Mouse (Mus musculus): Measurements from ENCODE around the gene Tubgcp2. TPM values are rescaled to one million over a fixed set of nuclear protein-coding genes. Genes with fewer than 3 reads are reported as not detected.
A peak's percentile ranks its signal among the peaks of the same experiment; 100 is the strongest.

Gene Tubgcp2
- polyA plus RNA-seq, 1 experiment from 2014 or later: 64.7 TPM

DNA sequence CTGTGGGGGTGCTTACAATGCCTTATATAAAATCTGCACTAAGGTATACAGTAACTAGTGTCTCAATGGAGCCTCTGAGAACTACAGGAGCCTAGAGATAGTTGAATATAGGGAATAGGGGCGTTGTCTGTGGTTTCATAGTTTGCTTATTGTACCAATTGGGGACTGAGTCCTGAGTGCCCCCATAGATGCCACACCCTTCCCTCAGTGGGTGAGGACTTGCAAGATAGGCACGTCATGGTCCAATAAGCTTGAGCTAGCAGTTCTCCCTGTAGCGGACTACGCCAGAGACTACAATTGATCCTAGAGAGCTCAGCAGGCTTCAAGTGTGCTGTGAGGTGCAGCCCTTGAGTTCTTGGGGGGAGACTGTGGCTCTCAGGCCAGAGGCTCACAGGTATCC is 81.0 kb downstream of the Tubgcp2 start:
- H3K27me3 ChIP-seq (ENCODE audit: control insufficient read depth, insufficient read depth, low read length): peaks cover 8% of the 10 kb centered on the region; the same call in 1 of the 2 replicates

DNA sequence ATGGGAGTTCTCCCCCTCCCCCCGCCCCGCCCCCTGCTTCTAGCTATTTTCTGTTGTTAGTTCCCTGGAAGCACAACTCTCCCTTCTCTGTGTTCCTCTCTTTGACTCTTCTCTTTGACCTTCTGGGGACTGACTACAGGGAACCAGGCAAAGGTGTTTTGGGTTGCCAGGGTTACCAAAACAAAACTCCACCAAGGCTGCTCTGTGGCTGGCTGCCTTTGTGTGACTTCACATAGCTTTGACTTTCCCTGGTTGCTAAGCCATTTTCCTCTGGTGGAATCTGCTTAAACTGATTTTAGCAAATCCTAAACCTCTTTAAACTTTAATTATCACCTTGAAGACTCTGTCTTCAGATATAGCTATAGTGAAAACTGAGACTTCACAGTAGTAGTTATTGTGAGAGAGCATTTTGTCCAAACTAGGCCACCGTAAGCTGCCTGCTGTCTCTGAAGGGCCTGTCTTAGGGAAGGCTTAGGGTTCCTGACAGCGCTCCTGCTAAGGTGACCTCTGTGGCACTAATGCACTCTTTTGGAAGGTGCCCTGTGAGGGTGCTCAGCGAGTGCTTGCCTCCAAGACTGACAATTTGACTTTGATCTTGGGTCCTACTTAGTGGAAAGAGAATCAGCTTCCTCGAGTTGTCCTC is 84.4 kb downstream of the Tubgcp2 start:
- no peak for ATAC-seq (ENCODE audit: low FRiP score, low TSS enrichment)
- no peak overlapping the region for H3K27ac ChIP-seq (replicated peaks; ENCODE audit: low read depth, low read length)
- H3K4me3 ChIP-seq (replicated peaks; ENCODE audit: low read depth, low read length): no peak overlapping the region
- H3K9ac ChIP-seq (replicated peaks; ENCODE audit: low read length): no peak overlapping the region
- no peak overlapping the region for H3K4me2 ChIP-seq (ENCODE audit: low read length)
- 44% methylated on average over 6 of the region's 6 CpGs for WGBS
- peaks cover 33% of the 10 kb centered on the region for H3K27me3 ChIP-seq (ENCODE audit: control insufficient read depth, insufficient read depth, low read length)
- no peaks in the 10 kb centered on the region for H3K9me3 ChIP-seq (ENCODE audit: control insufficient read depth, low read length)
- no peak for DNase-seq
- H3K4me1 ChIP-seq (ENCODE audit: control insufficient read depth, insufficient read depth, low read length): peaks cover 18% of the 10 kb centered on the region; the same call in 1 of the 2 replicates
- H3K36me3 ChIP-seq (ENCODE audit: control insufficient read depth, insufficient read depth, low read length): no peaks in the 10 kb centered on the region

More for the DNA sequence above, 81.0 kb downstream of the Tubgcp2 start:
- DNase-seq: no peak
- ATAC-seq (ENCODE audit: low FRiP score, low TSS enrichment): no peak
- Histone ChIP-seq H3K9me3 (ENCODE audit: control insufficient read depth, low read length) (no peaks in the 10 kb centered on the region), H3K4me1 (ENCODE audit: control insufficient read depth, insufficient read depth, low read length) (peaks cover 7% of the 10 kb centered on the region; the same call in 1 of the 2 replicates), H3K36me3 (ENCODE audit: control insufficient read depth, insufficient read depth, low read length) (no peaks in the 10 kb centered on the region), H3K9ac (replicated peaks; ENCODE audit: low read length) (no peak overlapping the region), H3K4me2 (ENCODE audit: low read length) (no peak overlapping the region), H3K4me3 (replicated peaks; ENCODE audit: low read depth, low read length) (no peak overlapping the region), H3K27ac (replicated peaks; ENCODE audit: low read depth, low read length) (no peak overlapping the region)
- 65% methylated on average over 4 of the region's 4 CpGs for WGBS

DNA sequence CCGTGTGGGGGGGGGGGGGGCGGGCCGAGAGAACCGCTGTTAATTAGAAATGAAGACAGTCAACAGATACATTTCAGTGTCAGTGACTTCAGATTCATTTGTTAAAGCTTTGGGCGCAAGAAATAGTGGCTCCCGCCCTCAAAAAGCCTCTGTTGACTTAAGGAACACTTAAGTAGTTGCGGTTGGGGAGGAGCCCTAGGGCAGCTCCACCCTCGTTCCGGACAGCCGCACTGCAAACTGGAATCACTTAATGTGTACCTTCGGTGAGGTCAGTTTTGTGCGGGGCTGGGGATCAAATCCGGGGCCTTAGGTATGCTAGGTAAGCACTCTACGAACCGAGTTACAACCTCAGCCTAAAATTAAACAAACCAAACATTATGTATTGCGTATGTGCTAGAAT is 85.4 kb downstream of the Tubgcp2 start:
- no peak for ATAC-seq (ENCODE audit: low FRiP score, low TSS enrichment)
- Histone ChIP-seq H3K4me3 (replicated peaks; ENCODE audit: low read depth, low read length) (peak overlapping the region; percentile 33), H3K9ac (replicated peaks; ENCODE audit: low read length) (peak overlapping the region; percentile 20; the same call in 1 of the 2 replicates), H3K9me3 (ENCODE audit: control insufficient read depth, low read length) (no peaks in the 10 kb centered on the region), H3K36me3 (ENCODE audit: control insufficient read depth, insufficient read depth, low read length) (no peaks in the 10 kb centered on the region), H3K27me3 (ENCODE audit: control insufficient read depth, insufficient read depth, low read length) (peaks cover 42% of the 10 kb centered on the region), H3K27ac (replicated peaks; ENCODE audit: low read depth, low read length) (no peak overlapping the region), H3K4me2 (ENCODE audit: low read length) (peak overlapping the region; percentile 65), H3K4me1 (ENCODE audit: control insufficient read depth, insufficient read depth, low read length) (peaks cover 18% of the 10 kb centered on the region; the same call in 1 of the 2 replicates)
- DNase-seq: no peak
- 6% methylated on average over 16 of the region's 16 CpGs for WGBS

DNA sequence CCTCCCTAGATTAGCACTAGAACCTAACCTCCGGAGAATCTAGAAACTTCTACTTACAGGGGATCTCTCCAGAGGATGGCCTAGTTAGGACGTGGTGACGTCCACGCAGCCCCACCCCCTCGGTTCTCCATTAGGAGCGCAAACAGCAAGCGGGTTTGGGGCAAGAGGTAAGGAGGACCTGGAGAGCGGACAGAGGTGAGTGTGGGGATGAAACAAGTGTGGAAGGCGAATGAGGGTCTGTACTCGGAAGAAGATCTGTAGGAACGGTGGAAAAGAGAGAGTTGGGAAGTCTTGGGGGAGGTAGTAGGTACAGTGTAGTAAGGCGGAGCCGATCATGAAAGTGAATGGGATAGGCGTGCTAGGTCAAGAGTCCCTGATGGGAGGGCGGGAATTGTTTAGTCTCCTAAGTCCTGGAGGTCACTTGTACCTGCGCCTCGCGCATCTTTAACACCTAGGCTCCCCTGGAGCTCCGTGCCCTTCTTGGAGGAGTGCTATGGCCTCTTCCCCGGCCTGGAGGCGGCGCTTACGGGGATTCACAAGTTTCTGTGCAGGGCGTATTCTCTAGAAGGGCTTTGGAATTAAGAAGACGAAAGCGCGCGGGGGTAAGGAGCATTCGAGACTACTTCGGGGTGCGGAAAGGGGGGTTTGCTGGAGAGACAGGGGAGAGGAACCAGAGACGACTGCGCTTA is 86.0 kb downstream of the Tubgcp2 start:
- peaks cover 48% of the 10 kb centered on the region for H3K27me3 ChIP-seq (ENCODE audit: control insufficient read depth, insufficient read depth, low read length)
- H3K4me2 ChIP-seq (ENCODE audit: low read length): peak overlapping the region; percentile 65
- H3K9me3 ChIP-seq (ENCODE audit: control insufficient read depth, low read length): no peaks in the 10 kb centered on the region
- no peak for ATAC-seq (ENCODE audit: low FRiP score, low TSS enrichment)
- peaks cover 18% of the 10 kb centered on the region; the same call in 1 of the 2 replicates for H3K4me1 ChIP-seq (ENCODE audit: control insufficient read depth, insufficient read depth, low read length)
- no peak overlapping the region for H3K27ac ChIP-seq (replicated peaks; ENCODE audit: low read depth, low read length)
- H3K4me3 ChIP-seq (replicated peaks; ENCODE audit: low read depth, low read length): peak overlapping the region; percentile 33
- H3K36me3 ChIP-seq (ENCODE audit: control insufficient read depth, insufficient read depth, low read length): no peaks in the 10 kb centered on the region
- DNase-seq: peak; percentile 59
- peak overlapping the region; percentile 20; the same call in 1 of the 2 replicates for H3K9ac ChIP-seq (replicated peaks; ENCODE audit: low read length)
- WGBS: under 1% methylated on average over 33 of the region's 33 CpGs

DNA sequence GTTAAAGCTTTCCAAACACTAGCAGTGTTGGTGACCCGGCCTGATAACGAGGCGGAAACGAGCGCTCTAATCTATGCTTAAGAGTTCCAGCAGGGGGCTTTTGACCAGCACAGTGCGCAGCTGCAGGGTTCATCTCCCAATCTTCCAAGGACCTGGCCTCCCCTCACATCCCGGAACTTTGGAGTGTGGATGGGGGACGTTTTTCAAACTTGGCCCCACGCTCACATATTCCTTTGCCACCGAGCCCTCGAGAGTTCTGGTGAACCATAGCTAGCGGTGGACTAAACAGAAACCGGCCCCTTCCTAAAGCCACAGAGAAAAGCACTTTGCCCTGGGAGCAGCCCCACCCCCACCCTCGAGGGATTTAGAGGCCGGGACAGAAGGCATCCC is 86.6 kb downstream of the Tubgcp2 start:
- Histone ChIP-seq H3K9ac (replicated peaks; ENCODE audit: low read length) (no peak overlapping the region; the same call in 1 of the 2 replicates), H3K4me2 (ENCODE audit: low read length) (peak overlapping the region; percentile 65), H3K27me3 (ENCODE audit: control insufficient read depth, insufficient read depth, low read length) (peaks cover 54% of the 10 kb centered on the region), H3K36me3 (ENCODE audit: control insufficient read depth, insufficient read depth, low read length) (no peaks in the 10 kb centered on the region), H3K9me3 (ENCODE audit: control insufficient read depth, low read length) (no peaks in the 10 kb centered on the region), H3K27ac (replicated peaks; ENCODE audit: low read depth, low read length) (no peak overlapping the region), H3K4me1 (ENCODE audit: control insufficient read depth, insufficient read depth, low read length) (peaks cover 18% of the 10 kb centered on the region; the same call in 1 of the 2 replicates), H3K4me3 (replicated peaks; ENCODE audit: low read depth, low read length) (peak overlapping the region; percentile 33)
- no peak for ATAC-seq (ENCODE audit: low FRiP score, low TSS enrichment)
- WGBS: 1% methylated on average over 15 of the region's 15 CpGs
- DNase-seq: peak; percentile 76

DNA sequence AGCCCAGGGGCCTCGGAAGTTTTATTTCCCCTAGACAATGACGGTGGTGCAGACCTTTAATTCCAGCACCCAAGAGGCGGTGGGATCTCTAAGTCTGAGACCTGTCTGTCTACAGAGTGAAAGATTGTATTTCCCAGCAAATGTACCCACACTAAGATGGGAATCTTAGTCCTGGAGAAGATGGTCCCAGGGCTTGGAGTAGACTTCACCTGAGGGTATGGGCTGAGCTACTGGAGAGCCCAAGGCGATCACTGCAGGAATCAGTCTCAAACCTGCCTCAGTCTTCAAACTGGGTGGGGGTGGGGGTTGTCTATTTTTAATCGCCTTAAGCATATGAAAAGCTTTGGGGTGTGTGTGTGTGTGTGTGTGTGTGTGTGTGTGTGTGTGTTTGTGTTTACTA is 90.4 kb downstream of the Tubgcp2 start:
- H3K27me3 ChIP-seq (ENCODE audit: control insufficient read depth, insufficient read depth, low read length): peaks cover 88% of the 10 kb centered on the region
- no peak overlapping the region for H3K4me2 ChIP-seq (ENCODE audit: low read length)
- no peaks in the 10 kb centered on the region for H3K9me3 ChIP-seq (ENCODE audit: control insufficient read depth, low read length)
- H3K9ac ChIP-seq (replicated peaks; ENCODE audit: low read length): no peak overlapping the region
- 30% methylated on average over 5 of the region's 5 CpGs for WGBS
- no peak for ATAC-seq (ENCODE audit: low FRiP score, low TSS enrichment)
- no peaks in the 10 kb centered on the region for H3K36me3 ChIP-seq (ENCODE audit: control insufficient read depth, insufficient read depth, low read length)
- H3K27ac ChIP-seq (replicated peaks; ENCODE audit: low read depth, low read length): no peak overlapping the region
- DNase-seq: no peak
- H3K4me3 ChIP-seq (replicated peaks; ENCODE audit: low read depth, low read length): no peak overlapping the region
- peaks cover 16% of the 10 kb centered on the region; the same call in 1 of the 2 replicates for H3K4me1 ChIP-seq (ENCODE audit: control insufficient read depth, insufficient read depth, low read length)

MicroRNAs encoded within 50 kb of the gene (microRNA counts, 519-probe panel; counts per million panel counts)
- not detected for microRNA mmu-miR-202-3p
- not detected for microRNA mmu-miR-202-5p

Small RNA genes lying within 50 kb of the gene (microRNA-seq; reads per million reads assigned to microRNA genes)
- not detected for gene Mir202
- 1.0 reads per million for gene Mir7062
- not detected for gene mmu-mir-7686

Other genes starting within 250 kb of the Tubgcp2 start
- gene Adgra1, start 202.5 kb downstream of the Tubgcp2 start, polyA plus RNA-seq (2014; fragmentation: Nextera tagmentation; extraction: Ambion mirVana): 16.5 and 24.2 TPM in 2 replicates
- gene Kndc1, start 142.0 kb downstream of the Tubgcp2 start, polyA plus RNA-seq (2014; fragmentation: Nextera tagmentation; extraction: Ambion mirVana): 20.6 and 22.9 TPM in 2 replicates
- gene Utf1, start 92.9 kb downstream of the Tubgcp2 start, polyA plus RNA-seq (2014; fragmentation: Nextera tagmentation; extraction: Ambion mirVana): not detected in 2 replicates
- 0.74 and 0.76 TPM in 2 replicates for gene 6430531B16Rik, start 57.9 kb downstream of the Tubgcp2 start, polyA plus RNA-seq (2014; fragmentation: Nextera tagmentation; extraction: Ambion mirVana)
- gene Adam8, start 44.1 kb downstream of the Tubgcp2 start, polyA plus RNA-seq (2014; fragmentation: Nextera tagmentation; extraction: Ambion mirVana): 2.8 and 3.6 TPM in 2 replicates
- 51.5 and 55.9 TPM in 2 replicates for gene Zfp511, start 278 bp downstream of the Tubgcp2 start, polyA plus RNA-seq (2014; fragmentation: Nextera tagmentation; extraction: Ambion mirVana)
- 5.1 and 5.8 TPM in 2 replicates for gene Msx3, start 12.4 kb upstream of the Tubgcp2 start, polyA plus RNA-seq (2014; fragmentation: Nextera tagmentation; extraction: Ambion mirVana)
- 184 and 275 TPM in 2 replicates for gene Caly, start 45.9 kb upstream of the Tubgcp2 start, polyA plus RNA-seq (2014; fragmentation: Nextera tagmentation; extraction: Ambion mirVana)
- gene Prap1, start 56.7 kb upstream of the Tubgcp2 start, polyA plus RNA-seq (2014; fragmentation: Nextera tagmentation; extraction: Ambion mirVana): not detected in 2 replicates
- gene Fuom, start 65.8 kb upstream of the Tubgcp2 start, polyA plus RNA-seq (2014; fragmentation: Nextera tagmentation; extraction: Ambion mirVana): 23.9 and 30.8 TPM in 2 replicates
- 5.5 and 6.7 TPM in 2 replicates for gene Paox, start 79.1 kb upstream of the Tubgcp2 start, polyA plus RNA-seq (2014; fragmentation: Nextera tagmentation; extraction: Ambion mirVana)
- 129 TPM in 2 replicates for gene Echs1, start 79.8 kb upstream of the Tubgcp2 start, polyA plus RNA-seq (2014; fragmentation: Nextera tagmentation; extraction: Ambion mirVana)
- 30.0 and 34.7 TPM in 2 replicates for gene Mtg1, start 100.9 kb upstream of the Tubgcp2 start, polyA plus RNA-seq (2014; fragmentation: Nextera tagmentation; extraction: Ambion mirVana)
- 14.4 and 15.1 TPM in 2 replicates for gene Sprn, start 118.2 kb upstream of the Tubgcp2 start, polyA plus RNA-seq (2014; fragmentation: Nextera tagmentation; extraction: Ambion mirVana)
- not detected in 2 replicates for gene Olfr522, start 128.1 kb upstream of the Tubgcp2 start, polyA plus RNA-seq (2014; fragmentation: Nextera tagmentation; extraction: Ambion mirVana)
- not detected in 2 replicates for gene Olfr523, start 136.5 kb upstream of the Tubgcp2 start, polyA plus RNA-seq (2014; fragmentation: Nextera tagmentation; extraction: Ambion mirVana)
- gene Olfr524, start 169.3 kb upstream of the Tubgcp2 start, polyA plus RNA-seq (2014; fragmentation: Nextera tagmentation; extraction: Ambion mirVana): not detected in 2 replicates
- gene Cd163l1, start 181.6 kb upstream of the Tubgcp2 start, polyA plus RNA-seq (2014; fragmentation: Nextera tagmentation; extraction: Ambion mirVana): not detected in 2 replicates
- gene 5830411N06Rik, start 210.6 kb upstream of the Tubgcp2 start, polyA plus RNA-seq (2014; fragmentation: Nextera tagmentation; extraction: Ambion mirVana): not detected in 2 replicates

Data from midbrain, embryonic 14.5 days (tissue).